Mouse (Mus musculus) urinary bladder, postnatal 36 days (tissue): ENCODE data around the gene Gm10645.

Experiments used
- DNase-seq, 2 experiments: peaks; one replicate each; pipeline ENCODE4 v3.0.0; 2022; ENCODE audit warnings: low spot score in 2 of 2, mixed read lengths in 1 of 2

The Gm10645 gene

DNA sequence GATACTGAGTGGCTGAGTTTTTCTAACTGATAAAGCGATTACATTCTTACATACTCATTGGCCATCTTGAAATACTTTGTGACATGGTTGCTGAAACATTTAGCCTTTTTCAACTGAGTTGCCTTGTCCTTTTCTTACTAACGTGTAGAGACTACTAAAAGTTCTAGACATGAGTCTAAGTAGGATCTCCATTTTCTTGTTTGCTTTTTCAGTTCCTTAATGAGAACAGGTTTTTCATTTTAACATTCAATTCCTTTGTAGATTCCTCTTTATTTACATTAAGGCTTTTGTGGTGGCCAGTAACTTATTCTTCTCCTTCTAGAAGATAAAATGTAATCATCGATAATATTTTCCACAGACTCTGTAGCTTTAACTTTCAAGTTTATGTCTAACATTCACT is 3.2 kb upstream of the Gm10645 start:
- DNase-seq: no peak

DNA sequence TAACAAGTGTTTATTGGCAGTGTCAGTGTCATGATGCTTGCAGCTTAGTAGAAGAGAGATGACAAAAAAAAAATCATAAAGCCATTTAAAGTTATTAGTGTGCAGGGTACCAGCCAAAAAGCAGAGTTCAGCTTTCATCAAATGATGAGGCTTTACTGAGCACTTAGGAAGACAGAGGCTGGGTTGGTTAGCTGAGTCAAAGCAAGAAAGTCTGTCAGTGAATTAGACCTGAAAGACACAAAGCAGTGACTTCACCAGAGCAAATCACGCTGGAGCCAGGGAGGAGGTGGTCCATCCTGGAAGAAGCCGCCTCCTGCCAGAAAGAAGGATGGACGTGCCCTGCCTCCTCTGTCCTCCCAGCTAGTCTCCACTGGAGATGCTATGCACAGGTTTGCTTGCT is 2.0 kb upstream of the Gm10645 start:
- DNase-seq: no peak

DNA sequence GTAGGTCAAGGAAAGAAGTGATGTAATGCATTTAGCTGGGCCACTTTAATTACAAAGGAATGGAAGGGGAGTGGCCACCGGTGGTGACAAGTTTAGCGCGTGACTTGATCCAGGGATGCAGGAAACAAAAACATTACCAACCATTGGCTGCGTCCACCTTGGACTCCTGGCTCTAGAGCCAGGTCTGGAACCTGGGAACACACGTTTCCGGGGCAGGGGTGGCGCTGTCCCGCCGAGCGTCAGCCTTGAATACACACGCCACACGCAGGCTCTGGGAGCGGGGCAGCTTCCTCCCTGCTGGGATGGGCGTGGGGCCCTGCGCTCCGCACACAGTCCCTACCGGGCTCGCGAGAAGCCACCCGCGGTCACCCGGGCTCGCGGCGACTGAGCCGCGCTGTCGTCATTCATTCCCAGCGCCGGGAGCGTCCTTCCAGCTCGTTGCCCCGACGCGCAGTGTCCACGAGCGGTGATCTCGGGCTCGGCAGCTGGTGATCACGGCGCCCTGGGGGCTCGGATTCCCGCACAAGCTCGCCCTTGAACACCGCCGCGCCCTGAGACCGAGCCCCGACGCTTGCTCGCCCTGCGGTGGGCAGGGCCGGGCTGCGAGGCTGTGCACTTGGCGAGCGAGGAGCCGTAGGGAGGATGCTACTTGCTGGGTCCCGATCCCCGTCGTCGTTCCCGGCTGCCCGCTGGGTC is 587 bp downstream of the Gm10645 start, which contains the start of gene Tbc1d9:
Gene Tbc1d9 (plus strand): TSS at position 118 of the 696 bp plus-strand sequence.
- peak; percentile 67 to 75 for DNase-seq

DNA sequence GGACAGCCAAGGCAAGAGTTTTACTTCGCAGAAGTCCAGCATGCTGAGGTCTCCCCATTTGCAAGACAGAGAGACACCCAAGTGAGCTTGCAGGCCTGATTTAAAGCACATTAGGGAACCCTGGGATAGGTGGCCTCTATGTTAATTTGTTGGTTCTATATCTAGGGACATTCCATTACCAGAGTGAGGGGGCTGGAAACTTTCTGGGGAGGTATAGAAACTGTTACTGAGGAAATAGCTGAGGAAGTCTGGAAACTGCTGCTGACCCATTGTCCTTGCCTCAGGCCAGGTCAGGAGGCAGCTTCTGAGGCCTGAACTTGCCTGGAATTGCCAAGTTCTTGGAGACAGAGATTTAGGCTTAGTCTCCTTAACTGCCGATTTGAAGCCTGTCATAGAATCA is 5.4 kb downstream of the Gm10645 start:
- no peak for DNase-seq

DNA sequence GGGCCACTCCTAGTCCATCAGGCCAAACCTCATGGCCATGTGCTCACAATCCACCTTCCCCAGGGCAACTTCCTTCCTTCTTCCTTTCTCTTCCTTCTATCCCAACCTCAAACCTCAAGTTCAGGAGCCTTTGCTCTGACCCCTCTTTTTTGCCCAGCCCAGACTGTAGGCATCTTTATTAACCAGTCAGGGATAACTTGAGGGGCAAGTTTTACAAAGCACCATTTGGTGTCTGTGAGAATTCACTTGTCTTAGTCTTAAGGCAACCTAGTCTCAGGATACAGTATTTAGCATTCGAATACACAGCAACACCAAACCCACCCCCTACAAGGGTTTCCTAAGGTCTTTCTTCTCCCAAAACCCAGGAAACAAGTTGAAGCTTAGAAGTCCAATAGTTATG is 6.4 kb downstream of the Gm10645 start:
- DNase-seq: no peak

DNA sequence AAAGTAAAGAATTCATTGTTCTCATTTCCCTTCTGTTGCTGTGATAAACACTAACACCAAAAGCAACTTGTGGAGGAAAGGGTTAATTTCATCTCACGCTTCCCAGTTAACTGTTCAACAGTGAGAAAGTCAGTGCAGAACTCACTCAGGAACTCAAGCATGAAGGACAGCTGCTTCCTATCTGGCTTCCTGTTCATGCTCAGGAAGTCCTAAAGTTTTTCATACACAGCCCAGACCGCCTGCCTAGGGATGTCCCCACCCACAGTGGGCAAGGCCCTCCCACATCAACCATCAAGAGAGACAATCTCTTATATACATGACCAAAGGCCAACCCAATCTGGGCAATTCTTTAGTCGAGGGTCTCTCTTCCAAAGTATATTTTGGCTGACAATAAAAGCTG is 7.0 kb downstream of the Gm10645 start:
- DNase-seq: no peak

DNA sequence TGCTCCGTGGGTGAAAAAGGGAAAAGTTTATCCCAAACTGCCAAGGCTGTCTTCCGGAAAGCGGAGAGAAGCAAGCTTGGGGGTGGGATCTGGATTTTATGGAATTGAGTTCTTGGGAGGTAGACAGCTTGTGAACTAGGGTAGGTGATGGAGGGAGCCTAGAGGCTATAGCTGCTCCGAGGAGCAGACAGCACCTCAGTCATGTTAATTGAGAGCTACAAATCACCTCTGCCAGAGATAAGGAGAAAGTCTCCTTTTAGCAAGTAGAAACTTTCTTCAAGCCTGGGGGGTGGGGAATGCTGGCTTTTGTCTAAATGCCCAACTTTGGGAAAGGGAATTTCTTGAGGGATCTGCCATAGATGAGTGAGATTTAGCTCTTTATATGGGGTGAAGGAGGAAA is 10.9 kb downstream of the Gm10645 start:
- no peak for DNase-seq

DNA sequence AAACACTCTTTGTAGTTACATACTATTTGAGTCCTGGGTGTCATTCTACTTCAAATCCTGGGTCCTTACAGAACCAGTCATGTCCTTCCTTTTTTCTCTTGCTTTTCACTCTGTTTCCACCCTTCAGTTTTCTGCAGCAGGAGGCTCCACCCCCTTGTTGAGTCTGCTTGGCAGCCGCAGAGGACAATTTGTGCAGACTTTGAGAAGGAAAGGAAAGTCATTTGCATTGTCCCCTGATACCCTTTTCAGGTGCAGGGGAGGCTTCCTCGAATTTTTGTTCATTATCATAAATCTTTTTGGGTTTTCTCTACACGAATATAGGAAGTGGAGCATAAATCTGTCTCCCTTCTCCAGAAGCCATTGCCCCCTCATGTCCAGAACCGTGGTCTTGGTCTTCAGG is 13.5 kb downstream of the Gm10645 start:
- no peak for DNase-seq

DNA sequence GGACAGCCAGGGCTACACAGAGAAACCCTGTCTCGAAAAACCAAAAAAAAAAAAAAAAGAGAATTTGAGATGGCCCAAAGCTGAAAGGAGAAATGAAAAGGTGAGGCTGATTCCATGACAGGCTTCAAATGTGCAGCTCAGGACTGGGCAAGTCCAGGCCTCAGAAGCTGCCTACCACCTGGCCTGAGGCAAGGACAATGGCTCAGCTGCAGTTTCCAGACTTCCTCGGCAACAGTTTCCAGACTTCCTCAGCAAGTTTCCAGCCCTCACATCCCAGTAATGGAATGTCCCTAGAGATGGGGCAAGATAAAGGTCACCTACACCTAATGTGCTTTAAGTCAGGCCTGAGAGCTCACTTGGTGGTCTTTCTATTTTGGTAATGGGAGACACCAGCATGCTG is 13.9 kb downstream of the Gm10645 start:
- DNase-seq: no peak

DNA sequence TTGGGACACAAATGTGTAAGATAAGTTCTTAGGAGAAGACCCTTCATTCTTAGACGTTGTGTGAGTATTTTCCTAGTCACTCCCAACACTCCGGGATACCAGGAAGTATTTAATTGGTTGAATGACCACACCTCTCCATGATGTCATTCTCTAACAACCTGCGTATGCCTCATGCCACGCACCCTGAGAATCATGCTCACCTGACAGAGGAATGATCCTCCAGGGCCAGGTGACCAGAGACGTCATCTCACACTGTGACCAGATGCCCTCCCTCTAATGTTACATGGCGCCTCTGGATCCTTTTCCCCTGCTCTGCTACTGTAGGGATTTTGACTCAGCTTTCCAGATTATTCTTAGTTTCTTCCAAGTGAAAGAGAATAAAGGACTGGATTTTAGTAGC is 16.8 kb downstream of the Gm10645 start:
- DNase-seq: no peak

DNA sequence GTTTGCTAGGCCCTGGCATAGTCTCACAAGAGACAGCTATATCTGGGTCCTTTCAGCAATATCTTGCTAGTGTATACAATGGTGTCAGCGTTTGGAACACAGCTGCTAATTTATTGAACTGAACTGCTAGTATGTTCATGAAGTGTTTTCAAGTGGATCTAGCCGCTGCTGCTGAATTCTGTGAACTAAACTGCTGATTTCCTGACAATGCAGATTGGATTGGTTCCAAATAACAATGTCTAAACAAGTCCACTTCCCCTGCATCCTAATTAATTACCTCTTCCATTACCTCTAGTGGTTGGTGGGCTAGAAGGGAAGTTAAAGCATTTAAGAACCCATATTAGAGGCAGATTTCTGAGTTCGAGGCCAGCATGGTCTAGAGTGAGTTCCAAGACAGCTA is 20.5 kb downstream of the Gm10645 start:
- DNase-seq: no peak

DNA sequence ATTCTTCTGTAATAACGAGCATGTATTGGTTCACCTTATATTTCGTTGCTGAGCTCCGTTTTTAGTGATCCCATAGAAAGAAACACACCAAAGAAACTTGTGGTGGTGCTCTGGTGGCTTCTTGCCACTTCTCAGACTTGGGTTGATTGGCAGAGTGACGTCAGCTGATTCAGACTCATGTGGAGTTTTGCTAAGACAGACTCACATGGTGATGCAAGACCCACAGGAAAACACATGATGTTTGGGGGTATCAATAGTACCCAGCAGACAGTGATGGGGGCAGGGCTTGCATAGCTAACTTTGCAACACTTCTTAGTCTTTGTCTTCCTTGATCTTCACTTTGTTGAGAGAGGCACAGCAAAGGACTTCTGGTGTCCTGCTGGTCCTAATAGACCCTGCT is 21.4 kb downstream of the Gm10645 start:
- no peak for DNase-seq

DNA sequence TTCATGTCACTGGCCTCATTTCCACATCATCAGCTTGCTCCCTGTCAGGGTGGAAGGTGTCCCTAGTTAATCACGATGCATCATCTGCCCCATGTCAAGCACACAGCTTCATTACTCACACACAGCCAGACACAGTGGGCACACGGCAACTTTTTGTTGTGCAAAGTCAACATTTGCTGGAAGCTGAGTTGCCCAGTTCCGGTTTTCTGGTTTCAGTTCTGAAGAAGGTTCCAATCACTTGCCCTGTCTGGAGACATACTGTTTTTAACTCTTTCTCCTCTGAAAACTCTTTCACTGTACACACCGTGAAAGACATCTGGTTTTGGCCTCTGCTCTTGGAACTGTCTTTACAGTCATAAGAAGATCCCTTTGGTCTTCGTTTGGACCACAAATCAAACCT is 24.6 kb downstream of the Gm10645 start:
- DNase-seq: no peak

DNA sequence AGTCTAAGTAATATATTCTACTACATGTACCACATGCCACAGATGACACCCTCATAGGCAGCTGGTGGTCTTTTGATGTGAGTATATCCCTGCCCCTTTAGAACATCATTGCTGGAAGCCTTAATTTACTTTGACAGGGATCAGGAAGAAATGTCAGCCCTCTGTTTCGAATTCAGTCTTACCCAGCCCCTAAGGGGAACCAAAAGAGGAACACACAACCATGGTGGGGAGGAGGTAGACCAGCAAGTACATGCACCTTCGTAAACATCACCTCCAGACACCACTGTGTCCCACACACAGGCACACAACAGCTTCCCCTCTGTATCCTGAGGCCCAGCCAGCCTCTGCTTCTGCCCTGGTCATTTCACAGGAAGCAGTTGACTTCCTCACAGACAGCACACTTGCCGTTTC is 25.3 kb downstream of the Gm10645 start:
- DNase-seq: no peak

DNA sequence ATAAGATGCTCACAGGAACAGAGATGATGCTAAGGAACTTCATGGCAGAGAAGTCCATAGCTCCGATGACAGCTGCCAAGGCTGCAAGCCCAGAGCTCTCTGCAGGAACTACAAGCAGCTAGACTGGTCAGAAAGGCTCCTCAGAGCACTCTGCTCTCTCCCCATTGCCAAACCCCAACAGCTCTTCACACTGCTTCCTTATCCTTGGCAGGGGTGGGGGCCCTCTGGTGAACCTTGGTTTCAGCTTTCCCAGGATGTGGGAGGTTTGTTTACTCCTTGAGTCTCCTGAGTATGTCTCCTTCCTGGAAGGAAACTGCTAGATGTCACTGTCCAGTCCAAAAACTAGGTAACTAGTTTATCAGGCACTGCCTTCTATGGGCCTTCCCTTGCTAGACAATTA is 25.9 kb downstream of the Gm10645 start:
- DNase-seq: no peak

DNA sequence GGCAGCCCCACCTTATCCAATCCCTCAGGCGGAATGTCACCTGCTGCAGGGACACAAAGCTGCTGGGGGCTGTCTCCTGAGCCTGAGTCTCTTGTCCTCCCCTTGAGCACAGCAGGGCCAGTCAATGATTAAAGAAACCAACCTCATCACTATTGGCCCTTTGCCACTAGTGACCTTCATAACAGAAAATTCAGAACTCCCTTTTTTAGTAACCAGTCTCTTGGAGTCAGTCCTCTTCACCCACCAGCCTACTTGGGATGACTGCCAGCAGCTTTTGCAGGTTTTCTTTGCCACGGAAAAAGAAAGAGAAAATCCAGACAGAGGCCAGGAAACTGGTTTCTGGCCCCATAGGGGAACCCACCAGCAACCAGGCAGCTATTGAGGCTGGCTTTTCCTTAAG is 30.9 kb downstream of the Gm10645 start:
- no peak for DNase-seq
